Mouse (Mus musculus) layer of hippocampus, postnatal 10 days (tissue): Measurements from ENCODE around the gene Atrnl1. TPM values are rescaled to one million over a fixed set of nuclear protein-coding genes. Genes with fewer than 3 reads are reported as not detected.

Source experiments
- DNase-seq, 2 experiments: peaks; one replicate each; pipeline ENCODE4 v3.0.0; 2021; ENCODE audit warnings: low spot score in 2 of 2
- total RNA-seq, 2 experiments: library from RNA; stranded (reverse); gene quantifications; 2 replicates each; pipeline ENCODE4 v1.2.3; 2021

Atrnl1 gene
- total RNA-seq, 2 experiments from 2014 or later, result 69.7 to 72.4 TPM

GRCm38 (mm10) chr19:58111291-58111690, 500.5 kb downstream of the Atrnl1 start:
- DNase-seq, result no peak

GRCm38 (mm10) chr19:58112151-58112550, 501.3 kb downstream of the Atrnl1 start:
- DNase-seq, result no peak

- DNase-seq, result no peak
Observed at GRCm38 (mm10) chr19:58113092-58113731, 502.4 kb downstream of the Atrnl1 start.

GRCm38 (mm10) chr19:58117595-58117994, 506.8 kb downstream of the Atrnl1 start:
- DNase-seq, result no peak

- peak; percentile 82 to 86 for DNase-seq
Observed at GRCm38 (mm10) chr19:58118141-58118835, 507.5 kb downstream of the Atrnl1 start.

- DNase-seq, result no peak
Observed at GRCm38 (mm10) chr19:58118864-58119263, 508.0 kb downstream of the Atrnl1 start.

GRCm38 (mm10) chr19:58119681-58120173, 508.9 kb downstream of the Atrnl1 start:
- DNase-seq, result no peak

GRCm38 (mm10) chr19:58120661-58121060, 509.8 kb downstream of the Atrnl1 start:
- no peak for DNase-seq

GRCm38 (mm10) chr19:58121628-58122027, 510.8 kb downstream of the Atrnl1 start:
- no peak for DNase-seq

GRCm38 (mm10) chr19:58123620-58124019, 512.8 kb downstream of the Atrnl1 start:
- no peak for DNase-seq

GRCm38 (mm10) chr19:58124566-58124965, 513.7 kb downstream of the Atrnl1 start:
- DNase-seq, result no peak

- DNase-seq, result no peak
Observed at GRCm38 (mm10) chr19:58125010-58125409, 514.2 kb downstream of the Atrnl1 start.

GRCm38 (mm10) chr19:58131896-58132295, 521.1 kb downstream of the Atrnl1 start:
- no peak for DNase-seq

- no peak for DNase-seq
Observed at GRCm38 (mm10) chr19:58140191-58140784, 529.5 kb downstream of the Atrnl1 start.

- DNase-seq, result no peak
Observed at GRCm38 (mm10) chr19:58143853-58144454, 533.1 kb downstream of the Atrnl1 start.

GRCm38 (mm10) chr19:58145521-58145920, 534.7 kb downstream of the Atrnl1 start:
- DNase-seq, result no peak

- DNase-seq, result no peak
Observed at GRCm38 (mm10) chr19:58151257-58151656, 540.4 kb downstream of the Atrnl1 start.

- no peak for DNase-seq
Observed at GRCm38 (mm10) chr19:58161569-58161968, 550.7 kb downstream of the Atrnl1 start.

- no peak for DNase-seq
Observed at GRCm38 (mm10) chr19:58164896-58165634, 554.2 kb downstream of the Atrnl1 start.

- no peak for DNase-seq
Observed at GRCm38 (mm10) chr19:58165635-58166015, 554.8 kb downstream of the Atrnl1 start.

GRCm38 (mm10) chr19:58166147-58166546, 555.3 kb downstream of the Atrnl1 start:
- DNase-seq, result no peak
